Mouse (Mus musculus) left cerebral cortex, adult 8-10 months (tissue): ENCODE measurements around the gene Hao1. TPM values are rescaled to one million over a fixed set of nuclear protein-coding genes. Genes with fewer than 3 reads are reported as not detected.

Source experiments
- DNase-seq, 2 experiments: peaks; one replicate each; pipeline ENCODE4 v3.0.0; 2022; ENCODE audit warnings: low spot score in 2 of 2
- total RNA-seq, 4 experiments: library from RNA; stranded (reverse); gene quantifications; 2 replicates each; pipeline ENCODE4 v1.2.4; 2022

Gene Hao1
- total RNA-seq, 4 experiments from 2014 or later = 0.17 TPM; not detected in 3

DNA sequence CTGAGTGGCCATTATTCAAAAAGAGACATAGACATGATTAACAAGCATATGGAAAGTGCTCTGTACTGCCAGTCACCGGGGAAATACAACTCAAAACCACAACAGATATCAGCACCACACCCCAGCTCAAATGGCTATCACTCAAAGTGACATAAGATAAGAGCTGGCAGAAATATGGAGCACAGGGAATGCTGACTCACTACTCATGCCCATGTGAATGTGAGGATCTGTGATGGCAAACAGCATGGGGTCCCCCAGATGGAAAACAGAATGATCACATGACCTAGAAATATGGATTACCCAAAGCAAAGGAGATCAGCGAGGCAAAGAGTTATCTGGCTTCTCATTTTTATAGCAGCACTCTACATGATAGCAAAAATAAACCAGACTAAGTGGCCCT, 89.0 kb downstream of the Hao1 start:
- DNase-seq = no peak

DNA sequence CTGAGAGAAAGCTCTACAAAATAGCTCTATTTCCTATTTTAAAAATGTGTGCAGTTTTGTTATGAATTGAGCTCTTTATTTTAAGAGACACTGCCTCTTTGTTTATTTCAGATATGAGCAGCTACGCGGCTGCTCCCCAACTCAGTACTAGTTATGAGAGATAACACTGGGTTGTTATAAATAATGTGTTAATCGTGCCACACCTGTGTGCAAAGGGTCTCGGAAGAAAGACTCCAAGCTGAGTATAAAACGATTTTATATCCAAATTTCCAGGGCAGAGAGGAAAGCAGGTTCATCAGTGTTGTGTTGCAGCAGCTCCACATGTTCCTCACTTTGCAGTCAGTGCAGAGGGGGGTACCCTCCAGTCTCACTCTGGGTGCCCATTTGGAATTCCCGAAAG, 91.8 kb downstream of the Hao1 start:
- DNase-seq = no peak

DNA sequence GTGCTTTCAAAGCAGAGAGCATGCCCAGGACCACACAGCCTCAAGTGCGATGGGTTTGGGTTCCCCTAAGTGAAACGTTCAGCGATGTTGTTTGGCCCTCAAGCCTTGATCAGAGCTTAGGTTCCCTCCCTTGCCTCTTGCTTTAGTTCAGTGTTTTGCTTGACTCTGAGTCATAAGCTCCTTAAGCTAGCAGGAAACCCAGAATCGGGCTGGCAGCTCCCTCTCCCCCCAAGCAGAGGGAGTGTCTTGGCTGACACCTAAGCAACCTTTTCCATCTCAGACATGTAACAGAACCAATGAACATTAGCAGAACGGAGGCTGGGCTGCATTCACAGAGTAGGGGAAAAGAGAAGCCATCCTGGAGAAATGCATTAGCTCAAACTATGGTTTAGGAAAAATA, 93.3 kb downstream of the Hao1 start:
- DNase-seq = no peak

DNA sequence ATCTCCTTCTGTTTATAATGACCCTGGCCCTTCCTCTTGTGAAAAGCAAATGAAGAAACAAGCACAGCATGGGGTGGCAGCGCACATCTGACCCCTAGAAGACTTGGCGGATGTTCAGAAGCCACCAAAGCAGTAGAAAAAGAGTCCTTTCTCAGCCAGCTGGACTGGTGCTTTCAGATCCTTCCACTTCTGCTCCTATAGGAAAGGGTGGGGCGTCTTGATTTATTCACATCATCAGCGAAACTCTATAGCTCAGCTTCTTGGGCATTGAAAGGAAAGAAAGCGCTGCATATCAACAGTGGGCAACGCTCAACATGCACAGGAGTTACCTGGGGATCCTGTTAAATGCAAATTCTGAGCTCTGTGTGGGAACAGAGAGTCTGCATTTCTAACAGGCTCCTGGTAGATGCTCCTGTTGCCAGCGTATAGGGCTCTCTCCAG, 98.1 kb downstream of the Hao1 start:
- DNase-seq = no peak

DNA sequence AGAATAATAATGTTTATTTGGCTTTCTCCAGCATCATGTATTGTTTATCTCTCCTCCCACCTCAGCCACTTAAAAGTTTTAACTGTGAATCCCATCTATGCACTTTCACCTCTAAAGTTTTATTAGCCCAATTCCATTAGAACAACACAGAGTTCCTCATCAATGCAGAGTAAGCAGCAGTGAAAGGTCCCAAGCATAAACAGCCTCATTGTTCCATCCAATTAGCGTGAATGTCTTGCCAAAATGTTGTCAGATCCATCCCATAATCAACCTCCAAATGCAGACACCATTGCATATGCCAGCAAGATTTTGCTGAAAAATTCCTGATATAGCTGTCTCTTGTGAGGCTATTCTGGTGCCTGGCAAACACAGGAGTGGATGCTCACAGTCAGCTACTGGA, 101.4 kb downstream of the Hao1 start:
- no peak for DNase-seq

DNA sequence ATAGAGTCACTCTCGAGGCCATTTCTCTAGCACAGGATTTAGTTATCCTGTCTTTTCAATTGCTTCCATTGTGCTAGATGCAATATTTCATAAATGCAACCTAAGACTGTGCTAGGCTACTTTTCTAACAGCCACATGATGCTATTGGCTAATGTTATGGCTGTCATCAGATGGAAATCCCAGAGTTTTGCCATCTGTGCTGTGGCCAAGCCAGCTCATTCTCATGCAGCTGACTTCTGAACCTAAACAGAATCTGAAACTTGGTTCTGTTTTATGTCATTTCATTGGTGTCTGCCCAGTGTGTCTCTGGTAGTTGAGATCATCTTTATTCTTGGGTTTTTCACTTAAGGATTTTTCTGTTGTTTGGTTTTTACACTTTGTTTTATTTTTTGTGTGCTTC, 103.2 kb downstream of the Hao1 start:
- no peak for DNase-seq

Other genes starting within 250 kb of the Hao1 start
- gene Tmx4, start 89.8 kb upstream of the Hao1 start, total RNA-seq = 100 to 1,000 TPM; 177 to 194 (median 188) TPM
- 100 to 1,000 TPM; 164 to 194 (median 178) TPM for gene Plcb1, start 231.7 kb upstream of the Hao1 start, total RNA-seq